ENCODE assay signal across 11 mouse cellular contexts in the genomic region with DNA sequence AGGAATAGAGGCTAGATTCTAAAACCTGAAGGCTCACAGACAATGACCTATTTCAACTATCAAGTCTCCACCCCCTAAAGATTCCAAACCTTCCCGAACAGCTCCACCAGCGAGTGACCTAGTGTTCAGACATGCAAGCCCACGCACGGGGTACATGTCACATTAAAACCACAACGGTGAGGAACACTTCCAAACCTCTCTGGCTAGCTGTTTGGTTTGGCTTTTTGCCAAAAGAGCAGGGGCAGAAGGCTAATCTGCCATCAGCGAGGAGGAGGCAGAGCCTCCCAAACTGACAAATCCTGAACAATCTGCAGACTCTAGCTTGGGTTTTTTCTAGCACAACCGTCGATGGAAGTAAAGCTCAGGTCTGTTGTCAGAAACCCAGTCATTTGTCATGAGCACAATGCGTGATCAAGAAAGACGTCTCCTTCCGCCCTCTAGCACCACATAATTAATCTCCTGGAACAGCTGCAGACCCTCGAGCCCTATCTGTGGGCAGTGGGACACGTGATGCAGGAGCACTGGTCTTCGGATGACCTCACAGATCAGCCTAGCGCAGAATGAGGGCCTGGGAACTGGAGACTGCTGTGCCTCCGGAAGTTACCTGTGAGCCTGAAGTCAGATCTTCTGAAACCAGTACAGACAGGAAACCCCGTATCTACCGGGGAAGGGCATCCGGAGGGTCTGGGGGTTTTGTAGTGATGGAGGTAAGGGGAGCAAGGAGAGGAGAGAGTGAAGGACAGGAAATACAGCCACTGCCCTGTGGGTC.
A peak's percentile ranks its signal among the peaks of the same experiment; 100 is the strongest.
DNase-seq lines count a peak whose midpoint lies in the region; ATAC-seq and TF ChIP-seq lines count a peak whose summit lies in the region.
"Had no signal": no experiment of that assay in that cellular context is flagged by ENCODE, and none has a peak within 500 bp of the region (broad histone marks: within the 10 kb centered on the region; RNA-seq: fewer than 3 reads in every experiment).

No protein-coding gene starts in this region.

- in situ Hi-C loops in CH12.LX (cut with MboI; ENCODE audit: low pct_ligation_motif_present, low pct_unique_long_range_greater_than_20kb, low sequenced_read_pairs) = no loop called here

- no peaks in the 10 kb centered on the region for H3K27me3 ChIP-seq in hindbrain, embryonic 11.5 days (ENCODE audit: control insufficient read depth, insufficient read depth, low read length)
- no peaks in the 10 kb centered on the region for H3K27me3 ChIP-seq in hindbrain, embryonic 16.5 days (replicated peaks; ENCODE audit: control insufficient read depth, insufficient read depth, low read length)
- H3K27me3 ChIP-seq in CH12.LX (replicated peaks) = no peaks in the 10 kb centered on the region
- H3K27me3 ChIP-seq in liver, postnatal 0 days (ENCODE audit: insufficient read depth, low read length) = no peaks in the 10 kb centered on the region
- H3K27me3 ChIP-seq: hindbrain, embryonic 15.5 days had no signal

- no peaks in the 10 kb centered on the region for H3K79me2 ChIP-seq in CH12.LX (replicated peaks; ENCODE audit: control insufficient read depth, extremely low read depth, insufficient read depth, poor library complexity, severe bottlenecking)

- no peak for TF ChIP-seq POLR2A in CH12.LX (IDR thresholded peaks at IDR 0.05; ENCODE audit: low read depth, low read length)

- TF ChIP-seq CTCF in CH12.LX (conservative IDR thresholded peaks at IDR 0.05 in 1 of 2, IDR thresholded peaks at IDR 0.05 in 1 of 2; ENCODE audit: low read depth in 2 of 2, low read length in 2 of 2) = no peak
- TF ChIP-seq CTCF in liver, postnatal 0 days (IDR thresholded peaks at IDR 0.05; ENCODE audit: low read depth) = no peak

- H3K4me2 ChIP-seq in hindbrain, embryonic 11.5 days (replicated peaks; ENCODE audit: low read depth, low read length) = no peak overlapping the region
- H3K4me2 ChIP-seq in hindbrain, embryonic 16.5 days (ENCODE audit: low read length) = no peak overlapping the region
- H3K4me2 ChIP-seq in CH12.LX (ENCODE audit: insufficient read depth, low read depth, poor library complexity, severe bottlenecking) = peak overlapping the region; percentile 61
- no peak overlapping the region for H3K4me2 ChIP-seq in liver, postnatal 0 days (ENCODE audit: low read depth, low read length)
- H3K4me2 ChIP-seq: hindbrain, embryonic 15.5 days; liver, embryonic 12.5 days had no signal

- H3K4me1 ChIP-seq in hindbrain, embryonic 11.5 days (replicated peaks; ENCODE audit: control insufficient read depth, insufficient read depth, low read length) = no peaks in the 10 kb centered on the region
- H3K4me1 ChIP-seq in hindbrain, embryonic 16.5 days (ENCODE audit: control insufficient read depth, insufficient read depth, low read depth, low read length) = no peaks in the 10 kb centered on the region
- H3K4me1 ChIP-seq in CH12.LX (ENCODE audit: control insufficient read depth in 1 of 2, insufficient read depth in 2 of 2) = peaks cover 3 to 10% of the 10 kb centered on the region in 2 experiments; a peak in 3 of 4 replicates
- no peaks in the 10 kb centered on the region for H3K4me1 ChIP-seq in liver, postnatal 0 days (ENCODE audit: insufficient read depth)
- H3K4me1 ChIP-seq: hindbrain, embryonic 15.5 days had no signal

- no peak overlapping the region for H3K4me3 ChIP-seq in hindbrain, embryonic 11.5 days (ENCODE audit: low read depth, low read length)
- no peak overlapping the region for H3K4me3 ChIP-seq in hindbrain, embryonic 16.5 days (ENCODE audit: low read length)
- H3K4me3 ChIP-seq in CH12.LX (replicated peaks in 1 of 3; ENCODE audit: low read depth in 2 of 3, low read length in 2 of 3, poor library complexity in 1 of 3) = peak overlapping the region in 1 of 3 experiments; percentile 9
- H3K4me3 ChIP-seq in liver, postnatal 0 days (ENCODE audit: low read depth, low read length) = no peak overlapping the region
- H3K4me3 ChIP-seq: heart, embryonic 10.5 days; hindbrain, embryonic 15.5 days; liver, embryonic 12.5 days had no signal

- no peak overlapping the region for H3K9ac ChIP-seq in hindbrain, embryonic 11.5 days (ENCODE audit: low read depth, low read length)
- H3K9ac ChIP-seq in hindbrain, embryonic 16.5 days (ENCODE audit: low read depth, low read length) = no peak overlapping the region
- H3K9ac ChIP-seq in CH12.LX (ENCODE audit: insufficient read depth, low read depth) = no peak overlapping the region
- H3K9ac ChIP-seq in liver, postnatal 0 days (replicated peaks) = no peak overlapping the region
- H3K9ac ChIP-seq: hindbrain, embryonic 15.5 days; liver, embryonic 12.5 days had no signal

- H3K36me3 ChIP-seq in hindbrain, embryonic 11.5 days (ENCODE audit: control insufficient read depth, insufficient read depth, low read length) = no peaks in the 10 kb centered on the region
- H3K36me3 ChIP-seq in hindbrain, embryonic 16.5 days (ENCODE audit: control insufficient read depth, insufficient read depth, low read length) = no peaks in the 10 kb centered on the region
- H3K36me3 ChIP-seq in CH12.LX (replicated peaks in 1 of 2; ENCODE audit: control insufficient read depth in 1 of 2, insufficient read depth in 1 of 2, low read length in 1 of 2) = no peaks in the 10 kb centered on the region
- no peaks in the 10 kb centered on the region for H3K36me3 ChIP-seq in liver, postnatal 0 days (replicated peaks; ENCODE audit: insufficient read depth, low read length)
- H3K36me3 ChIP-seq: heart, embryonic 10.5 days; hindbrain, embryonic 15.5 days; liver, embryonic 12.5 days had no signal

- no peak for TF ChIP-seq EP300 in CH12.LX (IDR thresholded peaks at IDR 0.05; ENCODE audit: low read length)
- TF ChIP-seq EP300 in liver, postnatal 0 days (IDR thresholded peaks at IDR 0.05; ENCODE audit: low read depth) = no peak

- peak; percentile 57; the same call in 1 of the 2 replicates for ATAC-seq in hindbrain, embryonic 11.5 days (ENCODE audit: low FRiP score)
- no peak for ATAC-seq in hindbrain, embryonic 16.5 days
- peak; percentile 52 for ATAC-seq in megakaryocyte-erythroid progenitor cell, adult 5-6 weeks (replicated peaks; ENCODE audit: low FRiP score, low TSS enrichment, poor library complexity, severe bottlenecking)
- no peak for ATAC-seq in liver, postnatal 0 days
- ATAC-seq: liver, embryonic 12.5 days had no signal

- 72% methylated on average over 19 of the region's 19 CpGs for WGBS in hindbrain, embryonic 11.5 days
- 61% methylated on average over 19 of the region's 19 CpGs for WGBS in hindbrain, embryonic 16.5 days
- WGBS in liver, postnatal 0 days (ENCODE audit: insufficient replicate concordance) = 56% methylated on average over 19 of the region's 19 CpGs

- DNase-seq in hindbrain, embryonic 11.5 days (ENCODE audit: low spot score) = no peak
- DNase-seq in 416B (ENCODE audit: low read depth) (peak; percentile 20), CH12.LX (ENCODE audit: extremely low read depth) (no peak)
- DNase-seq in ovary, postnatal 36 days (ENCODE audit: low spot score) = no peak
- DNase-seq in liver, postnatal 0 days = no peak
- DNase-seq: cerebellum, postnatal 36 days had no signal

- no peaks in the 10 kb centered on the region for H3K9me3 ChIP-seq in hindbrain, embryonic 11.5 days (ENCODE audit: control insufficient read depth, low read length)
- H3K9me3 ChIP-seq in hindbrain, embryonic 16.5 days (ENCODE audit: control insufficient read depth, low read length) = peaks cover 7% of the 10 kb centered on the region
- peaks cover 12% of the 10 kb centered on the region for H3K9me3 ChIP-seq in CH12.LX (replicated peaks; ENCODE audit: low read length)
- peaks cover 7% of the 10 kb centered on the region; the same call in 1 of the 2 replicates for H3K9me3 ChIP-seq in liver, postnatal 0 days (ENCODE audit: low read length)
- H3K9me3 ChIP-seq: heart, embryonic 10.5 days; hindbrain, embryonic 15.5 days; liver, embryonic 12.5 days had no signal

- dilution Hi-C loops in CH12.LX (cut with MboI; ENCODE audit: extremely low pct_ligation_motif_present, extremely low pct_unique_long_range_greater_than_20kb, low sequenced_read_pairs) = no loop called here

- H3K27ac ChIP-seq in hindbrain, embryonic 11.5 days (ENCODE audit: low read depth, low read length) = no peak overlapping the region
- H3K27ac ChIP-seq in hindbrain, embryonic 16.5 days (ENCODE audit: low read depth, low read length) = no peak overlapping the region
- no peak overlapping the region for H3K27ac ChIP-seq in CH12.LX (ENCODE audit: insufficient read depth, low read depth)
- no peak overlapping the region for H3K27ac ChIP-seq in liver, postnatal 0 days (ENCODE audit: low read depth)
- H3K27ac ChIP-seq: heart, embryonic 10.5 days; hindbrain, embryonic 15.5 days; liver, embryonic 12.5 days had no signal

- no peak for TF ChIP-seq RAD21 in CH12.LX (IDR thresholded peaks at IDR 0.05; ENCODE audit: low read depth, low read length)

TF ChIP-seq in CH12.LX, 34 proteins besides CTCF, POLR2A, EP300 and RAD21:
- TF ChIP-seq ZMIZ1 (IDR thresholded peaks at IDR 0.05; ENCODE audit: low read depth, low read length) = no peak
- TF ChIP-seq JUN (IDR thresholded peaks at IDR 0.05; ENCODE audit: insufficient read depth, low read depth, low read length) = no peak
- 0 out of 2 replicates have a peak, but pooled peaks have one; percentile 10 for TF ChIP-seq CHD2 (IDR thresholded peaks at IDR 0.05; ENCODE audit: low read length)
- no peak for TF ChIP-seq GABPA (IDR thresholded peaks at IDR 0.05; ENCODE audit: insufficient replicate concordance, low read depth, low read length)
- TF ChIP-seq IRF4 (IDR thresholded peaks at IDR 0.05; ENCODE audit: low read depth, low read length) = no peak; the same call in 1 of the 2 replicates
- TF ChIP-seq USF1 (IDR thresholded peaks at IDR 0.05; ENCODE audit: low read depth, low read length) = peak; percentile 23; the same call in 1 of the 2 replicates

Comparison
In these comparisons a context has a peak if more than half of its experiments do, and no peak if none do; other contexts are left out.
1. ATAC-seq: peak in hindbrain, embryonic 11.5 days (single experiment) and megakaryocyte-erythroid progenitor cell, adult 5-6 weeks (single experiment); none in hindbrain, embryonic 16.5 days (single experiment) and liver, postnatal 0 days (single experiment).